Mouse (Mus musculus) layer of hippocampus, postnatal 14 days (tissue): ENCODE data around the gene Npw. TPM values are rescaled to one million over a fixed set of nuclear protein-coding genes. Genes with fewer than 3 reads are reported as not detected.

ENCODE experiments used
- DNase-seq, 2 experiments: peaks; one replicate each; pipeline ENCODE4 v3.0.0; 2021 to 2022; ENCODE audit warnings: low spot score in 2 of 2, mixed read lengths in 1 of 2
- total RNA-seq, 2 experiments: library from RNA; stranded (reverse); gene quantifications; 2 replicates each; pipeline ENCODE4 v1.2.3; 2021

Gene Npw
- total RNA-seq, 2 experiments from 2014 or later, result 3.7 to 3.9 TPM

DNA sequence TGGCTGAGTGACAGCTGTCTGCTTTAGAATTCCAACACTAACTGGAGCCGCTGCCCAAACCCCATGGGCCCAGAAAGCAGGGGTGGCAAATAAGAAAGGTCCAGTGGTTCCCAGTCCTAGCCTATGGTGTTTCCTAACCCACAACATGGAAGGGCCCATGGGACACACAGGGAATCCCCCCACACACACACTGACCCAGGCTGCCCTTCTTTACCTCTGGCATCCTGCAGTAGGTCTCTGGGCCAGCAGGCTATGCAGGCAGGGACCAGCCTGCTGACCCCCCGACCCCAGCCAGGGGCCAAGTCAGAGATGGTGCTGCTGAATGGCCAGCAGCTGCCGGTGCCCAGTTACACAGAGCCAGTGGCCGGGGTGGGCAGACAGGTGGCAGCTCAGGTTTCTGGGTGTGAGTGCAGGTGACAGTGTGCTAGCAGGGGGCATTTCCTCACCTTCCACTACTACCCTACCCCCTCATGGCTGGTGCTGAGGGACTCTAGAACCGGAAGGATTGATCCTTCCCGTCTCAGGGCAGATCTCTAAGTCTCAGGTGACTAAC lies 15.4 kb downstream of the Npw start:
- no peak for DNase-seq

DNA sequence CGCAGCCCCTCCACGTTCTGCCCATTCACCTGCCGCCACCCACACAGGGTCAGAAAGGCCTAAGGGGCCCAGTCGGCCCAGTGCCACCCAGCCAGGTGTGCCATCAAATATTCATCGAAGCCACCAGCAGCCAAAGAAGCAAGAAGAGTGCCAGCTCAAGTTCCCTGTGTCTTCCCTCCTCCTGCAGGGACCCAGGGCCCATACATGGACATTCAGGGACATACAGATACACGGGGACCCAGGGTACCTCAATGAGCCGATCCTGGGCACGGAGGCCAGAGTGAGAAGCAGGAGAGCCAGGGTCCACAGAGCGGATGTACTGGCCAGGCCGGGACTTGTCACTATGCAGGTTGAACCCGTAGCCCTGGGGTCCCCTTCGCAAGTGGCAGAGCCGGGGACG lies 16.3 kb downstream of the Npw start:
- DNase-seq, result no peak

DNA sequence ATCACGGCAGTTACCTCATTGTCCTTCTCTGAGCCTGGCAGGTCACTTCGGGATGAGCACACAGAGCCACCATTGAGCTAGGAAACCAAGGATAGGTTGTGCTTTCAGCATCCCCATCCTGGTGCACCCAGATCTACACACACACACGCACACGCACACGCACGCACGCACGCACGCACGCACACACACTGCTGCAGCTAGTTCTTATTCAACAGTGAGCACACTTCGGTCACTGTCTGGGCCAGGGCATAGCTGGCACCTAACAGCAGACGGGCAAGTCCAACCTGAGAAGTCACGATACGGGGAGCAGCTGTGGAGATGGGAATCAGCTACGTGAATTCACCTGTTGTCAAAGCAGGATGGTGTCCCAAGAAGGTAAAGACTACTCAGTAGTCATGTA lies 17.7 kb downstream of the Npw start:
- DNase-seq, result no peak

DNA sequence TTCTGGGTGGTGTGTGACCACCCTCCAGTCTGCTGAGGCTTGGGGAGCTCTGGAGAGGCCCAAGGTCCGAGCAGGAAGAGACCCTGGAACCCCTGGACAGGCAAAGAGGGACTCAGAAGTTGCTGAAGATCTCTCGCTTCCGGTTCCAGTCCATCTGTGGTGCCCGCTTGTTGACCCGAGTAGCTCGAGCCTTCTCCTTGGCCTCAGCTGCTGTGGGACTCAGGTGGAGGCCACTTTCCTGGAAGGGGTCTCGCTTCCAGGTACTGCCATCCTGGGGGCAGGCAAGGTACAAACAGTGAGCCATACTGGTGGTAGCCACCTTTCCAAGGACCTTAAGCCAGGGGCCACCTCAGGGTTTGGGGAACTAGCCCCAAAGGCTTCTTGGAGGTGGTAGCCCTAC lies 18.1 kb downstream of the Npw start:
- DNase-seq, result no peak

GRCm38 (mm10) chr17:24639571-24639988 lies 18.7 kb downstream of the Npw start:
- no peak for DNase-seq

- no peak for DNase-seq
These were observed 19.4 kb downstream of the Npw start for GRCm38 (mm10) chr17:24638840-24639239.

DNA sequence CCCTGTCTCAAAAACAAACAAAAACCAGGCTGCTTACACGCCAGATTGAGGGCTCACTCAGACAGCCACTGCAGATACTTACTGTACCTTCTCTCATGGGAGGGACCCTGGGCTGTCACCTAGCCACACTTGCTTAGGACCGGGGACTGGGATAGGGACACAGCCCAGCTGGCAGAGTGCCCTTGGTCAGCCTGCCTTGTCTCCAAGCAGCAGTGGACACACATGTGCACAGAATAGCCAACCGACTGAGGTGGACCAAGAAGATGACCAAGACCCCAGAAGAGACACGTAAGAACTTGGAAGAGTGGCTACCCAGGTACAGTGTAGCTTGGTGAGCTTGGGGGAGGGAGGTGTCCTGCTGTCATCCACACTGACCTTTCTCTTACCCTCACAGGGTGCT lies 20.0 kb downstream of the Npw start:
- DNase-seq, result no peak

GRCm38 (mm10) chr17:24636781-24637481 lies 21.3 kb downstream of the Npw start:
- no peak for DNase-seq

- DNase-seq, result no peak
These were observed 22.6 kb downstream of the Npw start for GRCm38 (mm10) chr17:24635694-24636093.

DNA sequence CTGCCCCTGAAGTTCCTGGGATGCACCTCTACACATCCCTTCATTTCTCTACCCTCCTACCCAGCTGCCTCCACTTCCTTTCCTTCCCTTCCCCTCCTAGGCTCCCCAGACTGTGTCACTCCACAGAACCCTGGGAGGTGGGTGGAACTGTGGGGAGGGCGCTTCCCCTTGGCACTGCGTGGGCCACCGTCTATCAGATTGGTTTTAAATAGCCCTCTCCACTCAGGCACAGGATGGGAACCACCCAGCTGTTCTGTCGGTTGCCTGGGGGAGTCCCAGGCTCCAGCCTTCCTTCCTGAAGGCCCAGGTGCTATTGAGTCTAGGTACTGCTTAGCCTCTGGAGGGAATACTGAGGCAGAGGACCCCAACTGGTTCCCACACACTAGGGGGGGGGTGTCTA lies 23.2 kb downstream of the Npw start:
- DNase-seq, result no peak

DNA sequence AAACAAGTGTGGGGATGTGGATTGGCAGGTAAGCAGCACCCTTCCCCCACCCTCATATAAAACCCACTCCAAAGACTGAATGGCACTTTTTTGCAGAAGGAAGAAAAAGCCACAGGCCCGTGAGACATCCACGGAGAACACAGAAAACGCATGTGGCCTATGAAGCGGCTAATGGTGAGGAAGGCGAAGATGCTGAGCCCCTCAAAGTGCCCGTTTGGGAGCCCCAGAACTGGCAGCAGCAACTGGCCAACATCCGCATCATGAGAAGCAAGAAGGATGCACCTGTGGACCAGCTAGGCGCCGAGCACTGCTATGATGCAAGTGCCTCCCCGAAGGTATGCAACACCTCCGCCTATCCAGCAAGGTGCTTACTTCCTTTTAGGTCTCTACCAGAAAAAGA lies 24.4 kb downstream of the Npw start:
- DNase-seq, result no peak

DNA sequence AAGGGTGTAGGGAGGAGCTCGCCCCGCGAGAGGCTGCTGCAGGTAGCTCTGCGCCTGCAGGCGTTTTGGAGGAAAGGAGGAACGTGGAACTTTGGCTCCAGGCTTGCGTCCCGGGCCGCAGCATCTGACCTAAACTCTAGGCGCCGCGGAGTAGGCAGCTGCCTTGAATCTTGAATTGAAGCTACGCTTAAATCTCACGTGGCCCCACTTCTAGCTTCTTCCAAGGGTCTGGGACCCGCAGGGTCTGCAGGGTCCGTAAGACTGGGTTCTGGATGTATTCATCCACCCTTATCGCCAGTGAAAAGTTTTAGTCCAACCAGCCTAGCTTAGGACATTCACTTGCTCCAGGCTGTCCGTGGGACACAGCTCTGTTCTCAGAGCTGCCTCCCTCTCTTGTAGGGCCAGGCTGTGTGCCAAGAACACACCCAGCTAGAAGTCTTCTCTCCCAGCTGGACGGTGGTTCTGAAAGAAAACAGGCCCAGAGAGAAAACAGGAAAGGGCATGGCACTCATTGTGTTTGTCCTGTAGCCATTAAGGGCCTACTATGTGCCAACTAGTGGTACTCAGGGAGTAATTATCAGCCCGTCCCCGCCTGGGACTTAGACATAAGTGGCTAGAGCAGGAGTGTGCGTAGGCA lies 25.3 kb downstream of the Npw start:
- no peak for DNase-seq

DNA sequence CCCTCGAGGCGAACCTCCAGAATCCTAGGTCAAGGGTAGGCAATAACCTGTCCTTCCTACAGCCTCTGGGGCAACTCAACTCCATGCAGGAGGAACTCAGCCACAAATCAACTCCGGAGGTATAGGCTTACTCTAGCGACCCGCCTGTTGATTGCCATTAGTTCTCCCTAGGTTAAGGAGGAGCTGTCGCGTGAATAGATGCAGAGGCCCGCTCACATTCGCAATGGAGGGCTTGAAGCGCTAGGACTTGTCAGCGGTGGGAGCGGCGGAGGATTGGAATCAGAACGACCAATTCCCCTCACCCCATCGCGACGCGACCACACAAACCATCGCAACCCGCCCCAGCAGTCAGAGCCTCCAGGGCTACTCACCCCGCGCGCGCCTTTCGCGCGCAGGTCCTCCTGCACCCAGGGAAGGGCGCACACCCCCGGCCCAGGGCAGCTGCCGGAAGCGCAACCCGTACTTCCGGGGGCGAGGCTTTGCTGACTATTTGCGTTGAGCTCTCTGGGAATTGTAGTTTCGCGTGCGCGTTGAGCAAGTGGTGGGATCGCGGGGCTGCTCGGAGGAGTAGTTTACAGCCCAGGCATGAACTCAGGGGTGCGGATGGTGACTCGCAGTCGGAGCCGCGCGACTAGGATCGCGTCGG lies 26.0 kb downstream of the Npw start, which contains the start of the genes Tsc2 and Nthl1:
Tsc2 (minus strand) TSS at position 464 of the 646 bp plus-strand sequence.
Nthl1 (plus strand) TSS at position 514 of the 646 bp plus-strand sequence.
- DNase-seq, result peak; percentile 81 to 88

- peak; percentile 61 to 86 for DNase-seq
These were observed 28.2 kb downstream of the Npw start for GRCm38 (mm10) chr17:24630072-24630471.

DNA sequence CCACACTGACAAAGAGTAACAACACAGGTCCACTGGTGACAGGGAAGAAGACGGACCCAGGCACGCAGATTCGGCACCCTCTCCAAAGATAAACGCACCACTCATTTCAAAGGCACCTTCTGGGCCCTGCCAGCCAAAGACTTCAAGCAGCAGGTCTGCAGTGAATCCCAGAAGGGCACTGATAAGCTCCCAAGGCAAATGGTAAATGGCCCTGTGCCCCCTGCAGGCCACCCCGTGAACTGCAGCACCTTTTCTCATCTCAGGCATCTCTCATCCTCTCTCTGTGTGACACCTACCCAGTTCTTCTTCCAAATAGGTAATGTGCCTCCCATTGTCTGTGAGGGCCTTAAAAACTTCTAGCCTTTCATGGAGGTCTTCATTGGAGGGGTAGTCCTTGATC lies 29.6 kb downstream of the Npw start:
- peak; percentile 47 to 73 for DNase-seq

DNA sequence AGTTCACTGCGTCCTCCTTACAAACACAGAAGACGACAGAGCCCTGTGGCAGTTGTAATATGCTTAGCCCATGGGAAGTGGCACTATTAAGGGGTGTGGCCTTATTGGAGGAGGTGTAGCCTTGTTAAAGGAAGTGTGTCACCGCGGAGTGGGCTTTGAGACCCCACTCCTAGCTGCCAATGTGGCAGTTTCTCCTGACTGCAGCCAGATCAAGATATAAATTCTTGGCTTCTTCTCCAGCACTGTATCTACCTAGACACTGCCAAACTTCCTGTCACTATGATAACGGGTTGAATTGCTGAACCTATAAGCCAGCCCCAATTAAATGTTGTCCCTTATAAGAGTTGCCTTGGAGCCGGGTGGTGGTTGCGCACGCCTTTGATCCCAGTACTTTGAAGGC lies 32.8 kb downstream of the Npw start:
- DNase-seq, result no peak

- DNase-seq, result no peak
These were observed 40.6 kb downstream of the Npw start for GRCm38 (mm10) chr17:24617561-24618194.

DNA sequence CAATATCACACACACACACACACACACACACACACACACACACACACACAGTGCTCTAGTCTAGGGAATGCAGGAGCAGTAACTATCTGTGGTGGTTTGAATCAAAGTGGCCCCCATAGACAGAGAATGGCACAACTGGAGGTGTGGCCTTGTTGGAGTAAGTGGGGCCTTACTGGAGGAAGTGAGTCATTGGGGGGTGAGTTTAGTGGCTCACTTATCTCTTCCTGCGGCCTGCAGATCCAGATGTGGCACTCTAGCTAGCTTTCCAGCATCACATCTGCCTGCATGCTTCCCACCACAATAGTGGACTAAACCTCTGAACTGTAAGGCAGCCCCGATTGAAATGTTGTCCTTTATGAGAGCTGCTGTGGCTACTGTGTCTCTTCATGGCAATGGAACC lies 47.5 kb downstream of the Npw start:
- no peak for DNase-seq

DNA sequence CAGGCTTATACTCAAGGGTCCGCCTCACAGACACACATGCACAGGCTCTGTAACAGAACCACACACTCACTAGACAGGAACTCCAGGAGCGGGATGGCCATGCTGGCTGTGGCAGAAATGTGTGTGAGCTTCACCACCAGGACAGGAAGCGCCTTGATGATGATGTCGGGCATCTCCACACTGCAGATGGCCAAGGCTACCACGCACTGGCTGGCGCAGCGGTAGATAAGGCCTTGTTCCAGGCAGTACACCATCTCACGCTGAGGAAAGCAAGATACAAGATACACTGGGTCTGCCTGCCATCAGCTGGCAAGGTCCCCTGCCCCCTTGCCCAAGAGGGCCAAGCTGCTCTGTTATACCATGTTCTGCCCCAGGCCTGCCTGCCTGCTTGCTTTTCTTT lies 49.4 kb downstream of the Npw start:
- no peak for DNase-seq

- DNase-seq, result no peak
These were observed 49.9 kb downstream of the Npw start for GRCm38 (mm10) chr17:24608370-24608769.
